Mouse (Mus musculus): ENCODE data around the gene Trcg1. TPM values are rescaled to one million over a fixed set of nuclear protein-coding genes. Genes with fewer than 3 reads are reported as not detected.

Gene Trcg1
- total RNA-seq, 2 experiments from 2014 or later, result not detected

GRCm38 (mm10) chr9:57233142-57233541, 3.2 kb upstream of the Trcg1 start:
- DNase-seq, result no peak

- DNase-seq, result no peak
These were observed 2.6 kb upstream of the Trcg1 start for GRCm38 (mm10) chr9:57233767-57234166.

- no peak for DNase-seq
These were observed 1.3 kb downstream of the Trcg1 start for GRCm38 (mm10) chr9:57237705-57238104.

- DNase-seq, result no peak
These were observed 1.9 kb downstream of the Trcg1 start for GRCm38 (mm10) chr9:57238220-57238619.

- no peak for DNase-seq
These were observed 4.8 kb downstream of the Trcg1 start for GRCm38 (mm10) chr9:57241111-57241510.

- no peak for DNase-seq
These were observed 6.6 kb downstream of the Trcg1 start for GRCm38 (mm10) chr9:57242916-57243315.

GRCm38 (mm10) chr9:57244106-57244685, 7.8 kb downstream of the Trcg1 start:
- no peak for DNase-seq

GRCm38 (mm10) chr9:57246482-57246881, 10.1 kb downstream of the Trcg1 start:
- no peak for DNase-seq

GRCm38 (mm10) chr9:57247201-57247671, 10.9 kb downstream of the Trcg1 start:
- DNase-seq, result peak; percentile 25 to 32

GRCm38 (mm10) chr9:57248030-57248942, 11.9 kb downstream of the Trcg1 start:
- DNase-seq, result no peak

- DNase-seq, result no peak
These were observed 13.7 kb downstream of the Trcg1 start for GRCm38 (mm10) chr9:57250026-57250425.

GRCm38 (mm10) chr9:57251139-57251538, 14.8 kb downstream of the Trcg1 start:
- DNase-seq, result no peak

- peak in 1 of 2 experiments; percentile 49 for DNase-seq
These were observed 17.7 kb downstream of the Trcg1 start for GRCm38 (mm10) chr9:57254061-57254460.

- DNase-seq, result no peak
These were observed 18.6 kb downstream of the Trcg1 start for GRCm38 (mm10) chr9:57254823-57255495.

GRCm38 (mm10) chr9:57256309-57256708, 20.0 kb downstream of the Trcg1 start:
- no peak for DNase-seq

- no peak for DNase-seq
These were observed 20.5 kb downstream of the Trcg1 start for GRCm38 (mm10) chr9:57256861-57257260.

GRCm38 (mm10) chr9:57257627-57258026, 21.3 kb downstream of the Trcg1 start:
- no peak for DNase-seq

GRCm38 (mm10) chr9:57259736-57260135, 23.4 kb downstream of the Trcg1 start:
- DNase-seq, result peak; percentile 95

- DNase-seq, result no peak
These were observed 24.6 kb downstream of the Trcg1 start for GRCm38 (mm10) chr9:57260940-57261339.

GRCm38 (mm10) chr9:57261516-57261912, 25.2 kb downstream of the Trcg1 start:
- peak; percentile 71 to 81 for DNase-seq

- peak; percentile 89 to 90 for DNase-seq
These were observed 25.8 kb downstream of the Trcg1 start, which contains the start of gene 1700017B05Rik for GRCm38 (mm10) chr9:57261913-57262794. Gene 1700017B05Rik (minus strand): TSS chr9:57262612.
